Mouse (Mus musculus) heart, postnatal 0 days (tissue): ENCODE measurements around the gene Carm1. TPM values are rescaled to one million over a fixed set of nuclear protein-coding genes. Genes with fewer than 3 reads are reported as not detected.
A peak's percentile ranks its signal among the peaks of the same experiment; 100 is the strongest.

Experiments used
- ATAC-seq: fragments of 200-750 bp; cut with Nextera tagmentation; 2 replicates; pipeline ENCODE4 v1.8.0; 2017; ENCODE audit warnings: low read depth, moderate number of reproducible peaks, moderate library complexity; ENCODE audit not compliant: insufficient read depth
- DNase-seq: peaks from one replicate; pipeline ENCODE4 v3.0.0-alpha.2; 2016; ENCODE audit warnings: low spot score
- H3K27ac ChIP-seq: fragments of 300-500 bp; sonication (generic); 2 replicates; pipeline ENCODE4 v1.5.1; 2014; ENCODE audit warnings: low read depth, mild to moderate bottlenecking
- H3K27me3 ChIP-seq: fragments of 300-500 bp; sonication (generic); 2 replicates; pipeline ENCODE4 v1.6.1; 2014; ENCODE audit warnings: low read length, mixed read lengths; ENCODE audit not compliant: control insufficient read depth, insufficient read depth
- H3K36me3 ChIP-seq: fragments of 300-500 bp; sonication (generic); replicated peaks from 2 replicates; pipeline ENCODE4 v1.6.1; 2014; ENCODE audit warnings: low read length, mixed read lengths; ENCODE audit not compliant: control insufficient read depth, insufficient read depth
- H3K4me1 ChIP-seq: fragments of 300-500 bp; sonication (generic); 2 replicates; pipeline ENCODE4 v1.6.1; 2014; ENCODE audit warnings: antibody characterized with exemption; ENCODE audit not compliant: control insufficient read depth, insufficient read depth
- H3K4me2 ChIP-seq: fragments of 300-500 bp; sonication (generic); 2 replicates; pipeline ENCODE4 v1.6.1; 2014; ENCODE audit warnings: low read depth, mild to moderate bottlenecking, low read length, moderate library complexity
- H3K4me3 ChIP-seq: fragments of 300-500 bp; sonication (generic); 2 replicates; pipeline ENCODE4 v1.5.1; 2014; ENCODE audit warnings: low read depth, low read length
- H3K9ac ChIP-seq: fragments of 300-500 bp; sonication (generic); replicated peaks from 2 replicates; pipeline ENCODE4 v1.6.1; 2014; ENCODE audit warnings: low read depth, low read length, mixed read lengths
- H3K9me3 ChIP-seq: fragments of 300-500 bp; sonication (generic); replicated peaks from 2 replicates; pipeline ENCODE4 v1.6.1; 2016; ENCODE audit warnings: low read length; ENCODE audit not compliant: control insufficient read depth
- CTCF ChIP-seq: IDR thresholded peaks from 2 replicates; pipeline ENCODE4 v1.5.1; 2016; ENCODE audit warnings: antibody characterized with exemption, control low read depth, low read depth
- EP300 ChIP-seq: IDR thresholded peaks from 2 replicates; pipeline ENCODE4 v1.6.1; 2016; ENCODE audit warnings: antibody characterized with exemption, low read depth
- WGBS: fragments of 180-500 bp; shearing (Covaris S2); extraction: QIAGEN DNeasy Blood & Tissue Kit; methylation state at CpG from one replicate; pipeline ENCODE4 v1.1.7; 2014; 5-methylcytosine and 5-hydroxymethylcytosine counted together
- polyA plus RNA-seq: library from polyadenylated mRNA; unstranded; fragments of >200 nt; fragmentation: Nextera tagmentation; extraction: Ambion mirVana; gene quantifications from 2 replicates; pipeline ENCODE4 v1.2.1, GENCODE M21; 2015
- total RNA-seq: library from RNA; depleted of rRNA; stranded (reverse); fragments of >200 nt; gene quantifications from 2 replicates; pipeline ENCODE4 v1.2.3, GENCODE M21; 2014; ENCODE audit warnings: low replicate concordance

The Carm1 gene
- total and polyA plus RNA-seq, 2 experiments from 2014 or later: 12.7 to 78.3 TPM

- Histone ChIP-seq H3K4me1 (no peaks in the 10 kb centered on the region), H3K9me3 (no peaks in the 10 kb centered on the region), H3K4me2 (no peak overlapping the region), H3K27ac (no peak overlapping the region), H3K9ac (no peak overlapping the region), H3K27me3 (no peaks in the 10 kb centered on the region), H3K36me3 (no peaks in the 10 kb centered on the region), H3K4me3 (no peak overlapping the region)
- no peak for TF ChIP-seq CTCF
- TF ChIP-seq EP300: no peak
- 59% methylated on average over 1 of the region's 1 CpGs for WGBS
- ATAC-seq (no peak), DNase-seq (no peak)
These were observed 60.0 kb downstream of the Carm1 start for GRCm38 (mm10) chr9:21606648-21607047.

- no peak overlapping the region for H3K9ac ChIP-seq
- no peaks in the 10 kb centered on the region for H3K27me3 ChIP-seq
- H3K4me3 ChIP-seq: no peak overlapping the region
- H3K27ac ChIP-seq: no peak overlapping the region
- no peak overlapping the region for H3K4me2 ChIP-seq
- no peak for ATAC-seq
- no peaks in the 10 kb centered on the region for H3K4me1 ChIP-seq
- no peak for DNase-seq
- no peaks in the 10 kb centered on the region for H3K9me3 ChIP-seq
- TF ChIP-seq EP300: no peak
- no peak for TF ChIP-seq CTCF
- no peaks in the 10 kb centered on the region for H3K36me3 ChIP-seq
- 72% methylated on average over 1 of the region's 1 CpGs for WGBS
These were observed 63.2 kb downstream of the Carm1 start for GRCm38 (mm10) chr9:21609861-21610260.

GRCm38 (mm10) chr9:21614864-21615616 is 68.3 kb downstream of the Carm1 start:
- ATAC-seq: no peak
- WGBS: 76% methylated on average over 15 of the region's 15 CpGs
- Histone ChIP-seq H3K36me3 (no peaks in the 10 kb centered on the region), H3K4me1 (peaks cover 14% of the 10 kb centered on the region), H3K4me3 (peak overlapping the region; percentile 74), H3K4me2 (peak overlapping the region; percentile 62), H3K27me3 (no peaks in the 10 kb centered on the region), H3K9me3 (no peaks in the 10 kb centered on the region), H3K27ac (peak overlapping the region; percentile 92), H3K9ac (peak overlapping the region; percentile 55)
- TF ChIP-seq EP300: no peak
- TF ChIP-seq CTCF: no peak
- no peak for DNase-seq

DNA sequence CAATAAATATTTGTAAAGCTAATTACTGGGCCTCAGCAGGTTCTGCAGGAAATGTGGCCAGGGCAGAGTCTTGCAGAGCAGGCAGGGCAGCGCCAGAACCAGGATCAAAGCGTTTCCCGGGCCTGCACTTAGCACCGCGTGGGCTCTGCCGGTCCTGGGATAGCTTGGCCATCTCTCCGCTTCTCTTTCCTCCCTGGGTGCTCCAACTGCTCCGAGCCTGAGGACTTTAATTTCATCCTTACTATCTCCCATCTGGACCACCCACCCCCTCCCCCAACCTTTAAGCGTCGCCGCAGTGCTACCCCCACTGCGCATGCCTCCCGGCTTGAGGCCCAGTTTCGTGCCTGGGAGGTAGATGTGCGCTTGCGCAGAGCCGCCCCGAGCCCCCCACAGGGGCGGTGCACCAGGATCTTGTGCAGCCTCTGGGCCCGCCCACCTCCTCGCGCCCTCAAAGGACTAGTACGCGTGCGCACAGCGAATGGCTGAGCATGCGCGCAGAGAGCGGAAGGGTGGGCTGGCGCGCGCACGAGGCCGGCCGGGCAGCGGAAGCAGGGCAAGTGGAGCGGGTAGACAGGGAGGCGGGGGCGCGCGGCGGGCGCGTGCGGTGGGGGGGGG is 69.0 kb downstream of the Carm1 start, which contains the start of gene Smarca4:
Gene Smarca4, plus strand, starts transcription at position 553 of the 615 bp plus-strand sequence.
- Histone ChIP-seq H3K27ac (peak within 1 kb of the TSS; percentile 93), H3K9ac (peak within 1 kb of the TSS; percentile 87), H3K36me3 (no peaks in the 10 kb centered on the region), H3K9me3 (no peaks in the 10 kb centered on the region), H3K27me3 (no peaks in the 10 kb centered on the region), H3K4me1 (peaks cover 14% of the 10 kb centered on the region), H3K4me2 (peak within 1 kb of the TSS; percentile 70), H3K4me3 (peak within 1 kb of the TSS; percentile 74)
- DNase-seq (peak; percentile 98), ATAC-seq (peak; percentile 97)
- under 1% methylated on average over 43 of the region's 45 CpGs for WGBS
- TF ChIP-seq CTCF: no peak
- no peak for TF ChIP-seq EP300

GRCm38 (mm10) chr9:21616232-21616781 is 69.6 kb downstream of the Carm1 start:
- H3K9me3 ChIP-seq: no peaks in the 10 kb centered on the region
- DNase-seq (peak; percentile 87), ATAC-seq (peak; percentile 82)
- H3K27me3 ChIP-seq: no peaks in the 10 kb centered on the region
- peak overlapping the region; percentile 93 for H3K27ac ChIP-seq
- 1% methylated on average over 57 of the region's 57 CpGs for WGBS
- TF ChIP-seq EP300 (no peak), CTCF (no peak)
- H3K4me3 ChIP-seq: peak overlapping the region; percentile 74
- peak overlapping the region; percentile 70 for H3K4me2 ChIP-seq
- H3K36me3 ChIP-seq: no peaks in the 10 kb centered on the region
- H3K4me1 ChIP-seq: peaks cover 14% of the 10 kb centered on the region
- H3K9ac ChIP-seq: peak overlapping the region; percentile 87
